Mouse (Mus musculus) forebrain, embryonic 15.5 days (tissue): ENCODE results near the gene Ip6k2. TPM values are rescaled to one million over a fixed set of nuclear protein-coding genes. Genes with fewer than 3 reads are reported as not detected.
A peak's percentile ranks its signal among the peaks of the same experiment; 100 is the strongest.

ENCODE experiments used
- ATAC-seq: fragments of 200-750 bp; cut with Nextera tagmentation; replicated peaks from 2 replicates; pipeline ENCODE4 v1.8.0; 2017; ENCODE audit warnings: mild to moderate bottlenecking, moderate TSS enrichment, moderate library complexity
- H3K27ac ChIP-seq: fragments of 300-500 bp; sonication (generic); replicated peaks from 2 replicates; pipeline ENCODE4 v1.5.1; 2015; ENCODE audit warnings: mild to moderate bottlenecking, inconsistent platforms
- H3K27me3 ChIP-seq: fragments of 300-500 bp; sonication (generic); 2 replicates; pipeline ENCODE4 v1.6.1; 2015; ENCODE audit warnings: inconsistent platforms
- H3K36me3 ChIP-seq: fragments of 300-500 bp; sonication (generic); 2 replicates; pipeline ENCODE4 v1.6.1; 2015; ENCODE audit warnings: mild to moderate bottlenecking, inconsistent platforms
- H3K4me1 ChIP-seq: fragments of 300-500 bp; sonication (generic); 2 replicates; pipeline ENCODE4 v1.6.1; 2015; ENCODE audit warnings: inconsistent platforms
- H3K4me2 ChIP-seq: fragments of 300-500 bp; sonication (generic); replicated peaks from 2 replicates; pipeline ENCODE4 v1.6.1; 2015; ENCODE audit warnings: mild to moderate bottlenecking, inconsistent platforms
- H3K4me3 ChIP-seq: fragments of 300-500 bp; sonication (generic); 2 replicates; pipeline ENCODE4 v1.5.1; 2015; ENCODE audit warnings: mild to moderate bottlenecking, inconsistent platforms
- H3K9ac ChIP-seq: fragments of 300-500 bp; sonication (generic); replicated peaks from 2 replicates; pipeline ENCODE4 v1.6.1; 2015; ENCODE audit warnings: mild to moderate bottlenecking, inconsistent platforms
- H3K9me3 ChIP-seq: fragments of 300-500 bp; sonication (generic); 2 replicates; pipeline ENCODE4 v1.6.1; 2016; ENCODE audit warnings: inconsistent platforms
- WGBS: fragments of 180-500 bp; shearing (Covaris S2); methylation state at CpG from one replicate; pipeline ENCODE4 v1.1.7; 2015; ENCODE audit warnings: mixed read lengths; 5-methylcytosine and 5-hydroxymethylcytosine counted together
- polyA plus RNA-seq: library from polyadenylated mRNA; unstranded; fragments of >200 nt; fragmentation: Nextera tagmentation; extraction: Ambion mirVana; gene quantifications from 2 replicates; pipeline ENCODE4 v1.2.1, GENCODE M21; 2015

The Ip6k2 gene
- polyA plus RNA-seq, 1 experiment from 2014 or later: 208 TPM

GRCm38 (mm10) chr9:108806831-108807230, 23.2 kb downstream of the Ip6k2 start:
- ATAC-seq: no peak
- Histone ChIP-seq H3K27ac (peak overlapping the region; percentile 29; the same call in 1 of the 2 replicates), H3K36me3 (peaks cover 60% of the 10 kb centered on the region), H3K4me3 (no peak overlapping the region), H3K9me3 (no peaks in the 10 kb centered on the region), H3K4me1 (peaks cover 19% of the 10 kb centered on the region), H3K27me3 (no peaks in the 10 kb centered on the region), H3K4me2 (no peak overlapping the region), H3K9ac (no peak overlapping the region)
- WGBS: 76% methylated on average over 1 of the region's 1 CpGs

- H3K4me3 ChIP-seq: peak overlapping the region; percentile 76; the same call in 1 of the 2 replicates
- H3K36me3 ChIP-seq: peaks cover 60% of the 10 kb centered on the region
- no peaks in the 10 kb centered on the region for H3K9me3 ChIP-seq
- WGBS: 70% methylated on average over 5 of the region's 5 CpGs
- no peaks in the 10 kb centered on the region for H3K27me3 ChIP-seq
- H3K4me2 ChIP-seq: no peak overlapping the region
- peak overlapping the region; percentile 35 for H3K27ac ChIP-seq
- peaks cover 19% of the 10 kb centered on the region for H3K4me1 ChIP-seq
- no peak overlapping the region for H3K9ac ChIP-seq
- peak; percentile 12 for ATAC-seq
These were observed 24.1 kb downstream of the Ip6k2 start for GRCm38 (mm10) chr9:108807674-108808073.

- H3K4me2 ChIP-seq: peak within 1 kb of the TSS; percentile 73
- H3K27ac ChIP-seq: peak within 1 kb of the TSS; percentile 66
- no peaks in the 10 kb centered on the region for H3K27me3 ChIP-seq
- peak within 1 kb of the TSS; percentile 83 for H3K9ac ChIP-seq
- H3K4me3 ChIP-seq: peak within 1 kb of the TSS; percentile 76
- ATAC-seq: peak; percentile 86
- peaks cover 19% of the 10 kb centered on the region for H3K4me1 ChIP-seq
- under 1% methylated on average over 62 of the region's 62 CpGs for whole genome bisulfite sequencing
- peaks cover 61% of the 10 kb centered on the region for H3K36me3 ChIP-seq
- no peaks in the 10 kb centered on the region for H3K9me3 ChIP-seq
These were observed 24.6 kb downstream of the Ip6k2 start, which contains the start of gene Nckipsd for GRCm38 (mm10) chr9:108808163-108808665. Gene Nckipsd, plus strand, starts transcription at chr9:108808368.

GRCm38 (mm10) chr9:108809188-108809587, 25.6 kb downstream of the Ip6k2 start:
- H3K27ac ChIP-seq: no peak overlapping the region
- H3K36me3 ChIP-seq: peaks cover 57% of the 10 kb centered on the region
- ATAC-seq: no peak
- peak overlapping the region; percentile 73 for H3K4me2 ChIP-seq
- peak overlapping the region; percentile 83 for H3K9ac ChIP-seq
- peaks cover 19% of the 10 kb centered on the region for H3K4me1 ChIP-seq
- H3K27me3 ChIP-seq: no peaks in the 10 kb centered on the region
- 69% methylated on average over 5 of the region's 5 CpGs for WGBS
- peak overlapping the region; percentile 76 for H3K4me3 ChIP-seq
- H3K9me3 ChIP-seq: no peaks in the 10 kb centered on the region

DNA sequence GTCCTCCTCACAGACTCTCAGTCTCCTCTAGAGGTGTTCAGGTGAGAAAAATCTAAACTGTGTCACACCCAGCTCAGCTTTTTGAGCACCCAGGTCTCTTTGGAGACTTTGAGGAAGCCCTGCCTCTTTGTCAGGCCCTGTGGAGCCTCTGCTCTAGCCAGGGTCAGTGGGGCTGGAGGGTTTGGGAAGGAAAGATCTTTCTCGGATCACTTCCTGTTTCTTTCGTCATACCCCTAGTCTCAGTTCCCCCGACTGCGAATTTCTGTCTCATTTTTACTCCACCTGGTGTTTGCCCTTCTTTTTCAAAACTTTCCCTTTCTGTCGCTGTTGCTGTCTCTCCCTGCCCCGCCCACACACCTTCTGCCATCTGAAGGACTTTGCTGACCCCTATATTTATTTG, 26.1 kb downstream of the Ip6k2 start:
- 90% methylated on average over 6 of the region's 6 CpGs for WGBS
- no peak overlapping the region for H3K4me3 ChIP-seq
- peaks cover 19% of the 10 kb centered on the region for H3K4me1 ChIP-seq
- no peak for ATAC-seq
- no peaks in the 10 kb centered on the region for H3K27me3 ChIP-seq
- H3K9ac ChIP-seq: peak overlapping the region; percentile 83; the same call in 1 of the 2 replicates
- H3K36me3 ChIP-seq: peaks cover 57% of the 10 kb centered on the region
- no peak overlapping the region for H3K27ac ChIP-seq
- H3K9me3 ChIP-seq: no peaks in the 10 kb centered on the region
- no peak overlapping the region for H3K4me2 ChIP-seq

DNA sequence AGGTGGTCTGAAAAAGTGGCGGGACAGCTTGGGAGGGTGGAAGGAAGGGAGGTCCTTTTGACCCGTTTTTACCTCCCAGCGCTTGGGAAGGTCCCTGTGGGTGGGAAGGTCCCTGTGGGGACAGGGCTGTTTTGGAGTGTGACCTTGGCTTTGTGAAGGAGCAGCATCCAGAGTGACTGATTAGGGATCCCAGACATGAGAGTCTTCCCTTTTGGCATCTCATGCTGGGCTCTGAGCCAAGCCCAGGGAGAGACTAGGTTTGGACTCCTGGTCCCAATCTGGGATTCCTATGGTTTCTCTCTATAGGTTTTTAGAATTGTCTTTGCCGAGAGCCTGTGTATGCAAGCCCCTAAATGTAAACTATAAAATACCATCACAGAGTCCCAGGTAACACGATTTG, 26.9 kb downstream of the Ip6k2 start:
- H3K36me3 ChIP-seq: peaks cover 57% of the 10 kb centered on the region
- 89% methylated on average over 5 of the region's 5 CpGs for WGBS
- H3K9ac ChIP-seq: no peak overlapping the region
- no peaks in the 10 kb centered on the region for H3K27me3 ChIP-seq
- peaks cover 19% of the 10 kb centered on the region for H3K4me1 ChIP-seq
- no peak for ATAC-seq
- no peaks in the 10 kb centered on the region for H3K9me3 ChIP-seq
- H3K4me2 ChIP-seq: no peak overlapping the region
- no peak overlapping the region for H3K27ac ChIP-seq
- no peak overlapping the region for H3K4me3 ChIP-seq

DNA sequence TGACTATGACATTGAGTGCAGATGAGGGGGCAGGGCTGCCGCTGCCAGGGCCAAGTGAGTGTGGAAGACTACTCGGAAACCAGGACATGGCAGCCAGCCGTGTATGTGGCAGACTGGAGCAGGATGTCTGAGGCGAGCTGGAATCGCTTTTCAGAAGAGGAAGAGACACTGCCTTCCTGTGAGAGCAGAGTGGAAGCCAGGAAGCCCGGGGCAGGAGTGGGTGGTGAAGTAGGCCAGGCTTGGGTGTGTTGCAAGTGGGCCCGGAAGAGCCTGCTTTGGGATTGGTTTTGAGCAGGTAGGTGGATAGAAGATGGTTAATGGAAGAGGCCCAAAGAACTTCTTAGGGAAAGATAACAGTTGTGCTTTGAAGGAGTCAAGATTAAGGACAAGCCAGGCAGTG, 32.0 kb downstream of the Ip6k2 start:
- H3K36me3 ChIP-seq: peaks cover 65% of the 10 kb centered on the region
- 93% methylated on average over 7 of the region's 7 CpGs for WGBS
- no peak for ATAC-seq
- no peak overlapping the region for H3K9ac ChIP-seq
- H3K9me3 ChIP-seq: no peaks in the 10 kb centered on the region
- H3K4me2 ChIP-seq: no peak overlapping the region
- no peaks in the 10 kb centered on the region for H3K27me3 ChIP-seq
- H3K4me1 ChIP-seq: no peaks in the 10 kb centered on the region
- H3K4me3 ChIP-seq: no peak overlapping the region
- H3K27ac ChIP-seq: no peak overlapping the region

GRCm38 (mm10) chr9:108819495-108819894, 35.9 kb downstream of the Ip6k2 start:
- Histone ChIP-seq H3K9ac (no peak overlapping the region), H3K4me1 (peaks cover 8% of the 10 kb centered on the region), H3K4me2 (no peak overlapping the region), H3K27ac (no peak overlapping the region), H3K36me3 (peaks cover 41% of the 10 kb centered on the region), H3K9me3 (no peaks in the 10 kb centered on the region), H3K27me3 (no peaks in the 10 kb centered on the region; the same call in 1 of the 2 replicates), H3K4me3 (no peak overlapping the region)
- no peak for ATAC-seq
- WGBS: 55% methylated on average over 3 of the region's 3 CpGs

DNA sequence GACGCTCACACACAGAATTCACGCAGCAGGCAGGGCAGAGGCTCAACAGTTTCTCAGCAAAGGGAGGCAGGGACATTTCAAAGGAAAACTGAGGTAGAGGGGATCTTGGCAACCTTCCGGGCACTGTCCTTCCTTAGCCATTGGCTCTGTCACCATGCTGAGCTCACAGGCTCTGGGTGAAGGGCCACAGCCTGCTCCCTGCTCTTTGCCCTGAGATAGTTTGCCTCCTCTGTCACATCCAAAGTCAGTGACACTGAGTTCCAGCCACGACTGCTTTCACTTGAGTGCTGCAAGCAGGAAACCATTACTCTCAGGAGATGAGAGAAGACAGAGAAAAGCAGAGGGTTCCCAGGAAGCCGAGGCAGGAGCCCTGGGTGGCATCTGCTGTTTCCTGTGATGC, 36.5 kb downstream of the Ip6k2 start:
- no peak for ATAC-seq
- WGBS: 77% methylated on average over 5 of the region's 5 CpGs

DNA sequence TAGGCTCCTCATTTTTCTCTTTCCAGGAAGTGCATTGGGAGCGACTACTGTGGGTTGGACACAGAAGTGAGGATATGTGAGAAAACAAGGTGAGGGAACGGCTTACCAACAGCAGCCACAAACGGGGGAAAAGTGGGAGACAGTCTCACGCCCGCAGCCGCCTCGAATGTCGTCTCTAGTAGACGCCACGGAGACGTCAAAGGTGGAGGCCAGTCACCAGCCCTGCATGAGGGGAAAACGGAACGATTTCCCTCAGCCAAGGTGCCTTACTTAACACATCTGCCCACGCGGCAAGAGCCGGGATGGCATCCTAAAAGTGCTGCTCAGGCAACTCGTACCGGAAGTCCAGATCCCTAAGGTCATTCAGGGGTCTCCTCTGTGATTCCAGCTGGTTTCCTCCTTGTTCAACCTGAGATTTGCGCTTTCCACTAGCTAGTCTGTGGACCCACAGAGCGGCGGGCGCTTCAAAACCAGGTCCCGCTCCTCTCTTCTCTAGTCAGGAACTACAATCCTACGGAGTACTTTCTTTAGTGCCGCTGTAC, 40.6 kb downstream of the Ip6k2 start:
- peak overlapping the region; percentile 76 for H3K4me3 ChIP-seq
- WGBS: 3% methylated on average over 25 of the region's 25 CpGs
- peak overlapping the region; percentile 75 for H3K9ac ChIP-seq
- peaks cover 34% of the 10 kb centered on the region for H3K4me1 ChIP-seq
- peaks cover 18% of the 10 kb centered on the region for H3K36me3 ChIP-seq
- H3K27me3 ChIP-seq: peaks cover 14% of the 10 kb centered on the region; the same call in 1 of the 2 replicates
- H3K27ac ChIP-seq: peak overlapping the region; percentile 86
- H3K9me3 ChIP-seq: no peaks in the 10 kb centered on the region
- no peak for ATAC-seq
- H3K4me2 ChIP-seq: peak overlapping the region; percentile 81

More for the DNA sequence above, 36.5 kb downstream of the Ip6k2 start:
- Histone ChIP-seq H3K9ac (no peak overlapping the region), H3K27me3 (no peaks in the 10 kb centered on the region; the same call in 1 of the 2 replicates), H3K36me3 (peaks cover 36% of the 10 kb centered on the region), H3K4me1 (peaks cover 8% of the 10 kb centered on the region), H3K9me3 (no peaks in the 10 kb centered on the region), H3K4me2 (no peak overlapping the region), H3K27ac (no peak overlapping the region), H3K4me3 (no peak overlapping the region)

DNA sequence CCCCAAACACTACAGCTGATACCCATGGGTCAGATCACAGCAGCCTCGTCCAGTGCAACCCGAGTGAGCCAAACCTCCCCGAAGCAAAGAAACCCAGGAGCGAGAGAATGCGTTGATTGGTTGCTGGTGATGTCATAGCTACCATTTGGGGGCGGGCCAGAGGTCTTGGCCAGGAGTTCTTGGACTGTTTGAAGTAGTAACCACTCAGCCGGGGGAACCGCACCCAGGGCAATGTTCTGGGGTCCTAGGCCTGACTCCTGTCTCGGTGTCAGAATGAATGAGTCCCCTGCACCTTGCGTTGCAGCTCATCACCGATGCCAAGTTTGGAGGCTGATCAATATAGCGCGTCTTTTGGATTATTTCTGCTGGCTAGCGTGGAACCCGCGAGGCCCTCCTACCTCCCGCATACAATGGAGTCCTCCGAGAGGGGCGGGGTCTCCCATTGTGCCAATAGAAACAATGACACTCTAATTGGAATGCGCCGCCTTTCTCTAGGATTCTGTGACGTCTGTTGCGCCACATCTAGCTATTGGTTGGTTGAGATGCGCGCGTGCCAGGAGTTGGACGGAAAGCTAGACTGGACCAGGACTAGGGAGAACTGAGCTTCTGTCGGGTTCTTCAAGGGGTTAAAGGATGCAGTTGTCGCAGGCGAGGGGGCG, 41.3 kb downstream of the Ip6k2 start:
- H3K4me2 ChIP-seq: peak overlapping the region; percentile 81
- peaks cover 21% of the 10 kb centered on the region; the same call in 1 of the 2 replicates for H3K27me3 ChIP-seq
- peak overlapping the region; percentile 86 for H3K27ac ChIP-seq
- peak; percentile 77 for ATAC-seq
- peaks cover 41% of the 10 kb centered on the region for H3K4me1 ChIP-seq
- peak overlapping the region; percentile 75 for H3K9ac ChIP-seq
- peak overlapping the region; percentile 76 for H3K4me3 ChIP-seq
- H3K9me3 ChIP-seq: no peaks in the 10 kb centered on the region
- peaks cover 24% of the 10 kb centered on the region for H3K36me3 ChIP-seq
- under 1% methylated on average over 31 of the region's 31 CpGs for WGBS
